Mouse (Mus musculus) thymus, postnatal 36 days (tissue): ENCODE data around the gene Taf9.

ENCODE experiments used
- DNase-seq, 2 experiments: peaks; one replicate each; pipeline ENCODE4 v3.0.0; 2022; ENCODE audit warnings: mixed read lengths in 2 of 2

The Taf9 gene

DNA sequence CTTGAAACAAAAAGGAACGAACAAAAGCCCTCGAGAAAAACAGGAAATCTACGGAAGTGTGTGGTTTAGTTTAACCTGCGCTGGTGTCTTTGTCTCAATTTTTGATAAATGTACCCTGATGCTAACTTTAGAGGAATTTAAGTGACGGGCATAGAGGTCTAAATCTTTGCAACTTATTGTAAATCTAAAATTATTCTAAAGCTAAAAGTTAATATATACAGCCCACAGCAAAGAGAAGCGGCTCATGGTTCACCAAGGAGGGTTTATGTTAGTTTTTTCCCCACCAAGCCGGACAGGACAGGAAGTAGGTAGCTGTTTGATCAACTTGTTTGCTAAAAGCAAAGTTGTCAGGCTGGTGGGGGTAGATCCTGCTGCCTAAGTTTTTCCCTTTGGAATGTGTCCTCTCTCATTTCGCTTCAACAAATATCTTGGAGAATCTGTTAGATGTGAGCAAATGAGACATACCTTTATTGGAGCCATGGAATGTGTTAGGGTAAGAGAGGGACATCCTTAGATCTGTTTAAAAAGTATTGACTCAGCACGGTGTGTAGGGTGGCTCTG lies 18.9 kb downstream of the Taf9 start:
- DNase-seq = no peak

DNA sequence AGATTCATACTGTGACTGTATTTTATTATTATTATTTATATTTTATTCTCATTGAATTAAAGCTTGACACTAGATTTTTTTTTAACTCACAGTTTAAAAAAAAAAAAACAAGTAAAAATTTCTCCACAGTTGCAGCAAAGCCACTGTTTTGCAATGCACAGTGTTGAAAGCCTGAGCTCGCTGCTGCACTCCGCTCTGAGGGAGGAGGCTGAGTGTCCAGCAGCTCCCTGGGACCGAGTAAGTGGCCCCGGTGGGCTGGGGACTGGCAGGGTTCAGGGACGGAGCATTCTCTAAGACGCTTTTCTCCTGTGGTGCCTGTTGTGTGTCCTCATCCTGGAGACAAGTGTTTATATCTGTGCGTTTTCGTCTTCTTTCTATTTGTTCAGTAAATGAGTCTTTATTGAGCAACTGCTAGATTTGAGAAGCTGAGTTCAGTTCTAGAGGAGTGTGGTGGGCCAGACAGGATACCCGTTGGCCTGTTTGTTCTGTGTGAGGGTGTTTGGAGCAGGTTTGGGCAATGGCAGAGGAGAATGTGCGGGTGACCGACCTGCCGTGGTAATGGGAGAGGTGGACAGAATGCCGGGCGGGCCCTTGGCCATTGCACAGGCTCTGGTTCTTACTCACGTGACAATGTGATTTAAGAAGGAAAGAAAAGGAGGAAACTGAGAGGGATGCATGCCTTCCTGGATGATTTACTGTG lies 24.7 kb downstream of the Taf9 start:
- DNase-seq = no peak

DNA sequence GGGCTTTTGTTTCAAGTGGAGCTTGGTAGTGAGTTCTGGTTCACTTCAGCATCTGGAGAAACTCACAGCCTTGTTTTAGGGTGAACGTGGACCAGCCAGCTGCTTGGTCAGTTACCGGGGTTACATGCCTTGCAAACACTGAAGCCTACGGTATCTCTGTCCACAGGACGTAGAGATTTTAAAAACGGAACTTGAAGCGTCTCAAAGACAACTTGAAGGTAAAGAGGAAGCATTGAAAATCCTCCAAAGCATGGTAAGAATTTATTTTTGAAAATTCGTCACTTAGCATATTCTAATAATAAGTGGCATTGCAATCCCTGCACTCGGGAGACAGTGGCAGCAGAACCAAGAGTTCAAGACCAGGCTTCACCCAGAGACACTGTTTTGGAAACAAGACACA lies 30.2 kb downstream of the Taf9 start:
- DNase-seq = no peak

DNA sequence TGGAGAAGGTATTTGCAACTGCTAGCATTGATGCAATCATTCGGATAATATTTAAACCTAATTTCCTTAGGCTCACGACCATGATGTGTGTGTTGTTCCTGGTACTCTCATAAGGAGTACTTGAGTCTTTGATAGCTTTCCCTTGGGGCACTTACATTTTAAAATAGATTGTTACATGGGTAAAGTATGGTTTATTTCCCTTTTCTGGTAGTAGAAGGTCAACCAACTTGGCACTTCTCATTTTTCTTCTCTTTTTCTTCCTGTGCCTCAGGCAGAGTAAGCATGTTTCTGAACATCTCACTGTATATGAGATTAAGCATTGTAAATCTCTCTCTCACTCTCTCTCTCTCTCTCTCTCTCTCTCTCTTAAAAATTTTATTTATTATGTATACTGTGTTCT lies 31.5 kb downstream of the Taf9 start:
- no peak for DNase-seq

DNA sequence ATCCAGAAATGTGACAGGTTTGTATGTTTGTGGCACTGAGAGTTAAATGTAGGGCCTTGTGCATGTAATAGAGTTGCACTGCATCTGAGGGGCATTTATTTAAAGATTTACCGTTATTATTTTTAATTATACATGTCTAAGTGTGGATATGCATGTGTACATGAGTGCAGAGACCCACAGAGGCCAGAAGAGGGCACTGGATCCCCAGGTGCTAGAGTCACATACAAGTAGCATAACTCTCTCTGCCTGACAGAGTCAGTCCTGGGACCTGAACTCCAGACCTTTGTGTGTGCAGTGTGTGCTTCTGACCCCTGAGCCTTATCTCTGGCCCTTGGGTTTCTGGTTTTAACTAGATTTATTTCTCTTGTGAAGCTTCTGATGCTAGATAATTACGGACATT lies 33.0 kb downstream of the Taf9 start:
- DNase-seq = no peak

DNA sequence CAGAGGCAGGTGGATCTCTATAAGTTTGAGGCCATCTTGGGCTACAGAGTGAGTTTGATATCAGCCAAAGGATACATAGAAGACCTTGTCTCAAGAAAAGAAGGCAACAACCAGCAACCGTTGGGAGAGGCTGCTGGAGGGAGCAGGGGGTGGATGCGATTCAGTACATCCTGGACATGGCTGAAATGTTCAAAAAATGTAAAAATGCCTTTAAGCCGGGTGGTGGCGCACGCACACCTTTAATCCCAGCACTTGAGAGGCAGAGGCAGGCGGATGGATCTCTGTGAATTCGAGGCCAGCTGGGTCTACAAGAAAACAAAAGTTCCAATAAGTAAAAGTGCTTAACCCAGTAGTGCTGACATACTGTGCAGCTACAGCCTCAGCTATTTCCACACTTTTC lies 36.1 kb downstream of the Taf9 start:
- no peak for DNase-seq

DNA sequence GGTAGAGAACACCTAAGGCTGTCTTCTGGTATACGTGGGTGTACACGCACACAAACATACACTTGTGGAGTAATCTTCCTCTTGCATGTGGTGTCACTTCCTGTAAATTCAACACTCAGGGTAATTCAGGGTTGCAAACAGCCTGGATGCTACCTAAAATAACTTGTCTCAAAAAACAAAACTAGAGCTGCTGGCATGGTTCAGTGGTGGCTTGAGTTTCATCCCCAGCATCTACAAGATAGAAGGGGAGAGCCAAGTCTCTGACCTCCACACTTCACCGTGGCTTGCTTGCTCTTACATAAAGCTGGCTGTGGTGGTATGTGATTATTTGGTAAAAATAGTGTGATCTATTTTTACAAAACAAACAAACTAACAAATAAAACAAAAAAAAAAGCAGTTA lies 46.2 kb downstream of the Taf9 start:
- no peak for DNase-seq

DNA sequence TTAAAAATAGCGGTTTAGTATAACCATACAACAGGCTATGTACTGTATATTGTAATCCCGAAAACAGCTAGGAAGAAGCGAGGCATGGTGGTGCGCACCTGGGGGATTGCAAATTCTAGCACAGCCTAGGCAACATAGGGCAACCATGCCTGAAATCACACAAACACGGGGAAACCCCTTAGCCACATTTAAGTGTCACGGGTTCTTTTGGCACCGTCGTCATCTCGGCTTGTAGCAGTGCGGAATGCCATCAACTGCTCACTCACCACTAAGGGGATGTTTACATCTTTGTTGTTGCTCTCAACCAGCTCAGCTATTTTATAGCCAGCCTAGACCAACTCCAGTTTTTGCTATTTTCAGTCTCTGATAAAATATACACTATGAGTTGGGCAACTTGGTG lies 47.5 kb downstream of the Taf9 start:
- no peak for DNase-seq

DNA sequence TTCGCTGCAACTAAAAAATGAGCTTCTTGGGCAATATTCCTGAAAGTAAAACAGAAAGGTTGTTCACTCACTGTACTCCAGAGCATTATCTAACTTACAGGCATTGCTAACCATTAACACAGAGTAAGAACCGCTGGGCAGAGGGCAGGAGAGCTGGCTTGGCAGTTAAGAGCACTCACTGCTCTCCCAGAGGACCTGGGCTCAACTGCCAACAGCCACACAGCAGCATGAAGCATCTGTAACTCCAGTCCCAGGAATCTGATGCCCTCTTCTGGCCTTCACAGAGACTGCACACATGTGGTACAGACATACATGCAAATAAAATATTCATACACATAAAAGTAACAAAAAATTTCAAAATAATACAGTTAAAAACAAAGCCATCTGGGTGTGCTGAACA lies 52.1 kb downstream of the Taf9 start:
- no peak for DNase-seq
